Mouse (Mus musculus) frontal cortex, postnatal 25 days (tissue): ENCODE measurements around the gene Itgb7.

ENCODE experiments used
- DNase-seq, 2 experiments: peaks; one replicate each; pipeline ENCODE4 v3.0.0; 2022; ENCODE audit warnings: low spot score in 2 of 2

Itgb7 gene

DNA sequence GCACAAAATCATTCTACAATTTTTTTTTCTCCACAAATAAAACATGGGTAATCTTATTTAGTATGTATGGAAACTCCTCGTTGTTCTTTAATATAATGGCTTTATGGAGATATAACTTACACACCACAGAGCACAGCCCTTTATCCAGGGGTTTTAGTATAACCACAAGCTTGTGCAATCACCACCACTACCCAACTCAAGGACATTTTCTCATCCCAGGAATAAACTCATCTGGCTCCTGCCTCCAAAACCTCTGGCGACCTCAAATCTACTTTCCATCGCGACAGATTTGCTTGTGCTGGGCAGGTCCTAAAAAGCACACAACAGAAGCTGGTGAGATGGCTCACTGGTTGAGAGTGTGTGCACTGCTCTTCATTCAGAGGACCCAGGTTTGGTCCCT, 38.1 kb downstream of the Itgb7 start:
- no peak for DNase-seq

DNA sequence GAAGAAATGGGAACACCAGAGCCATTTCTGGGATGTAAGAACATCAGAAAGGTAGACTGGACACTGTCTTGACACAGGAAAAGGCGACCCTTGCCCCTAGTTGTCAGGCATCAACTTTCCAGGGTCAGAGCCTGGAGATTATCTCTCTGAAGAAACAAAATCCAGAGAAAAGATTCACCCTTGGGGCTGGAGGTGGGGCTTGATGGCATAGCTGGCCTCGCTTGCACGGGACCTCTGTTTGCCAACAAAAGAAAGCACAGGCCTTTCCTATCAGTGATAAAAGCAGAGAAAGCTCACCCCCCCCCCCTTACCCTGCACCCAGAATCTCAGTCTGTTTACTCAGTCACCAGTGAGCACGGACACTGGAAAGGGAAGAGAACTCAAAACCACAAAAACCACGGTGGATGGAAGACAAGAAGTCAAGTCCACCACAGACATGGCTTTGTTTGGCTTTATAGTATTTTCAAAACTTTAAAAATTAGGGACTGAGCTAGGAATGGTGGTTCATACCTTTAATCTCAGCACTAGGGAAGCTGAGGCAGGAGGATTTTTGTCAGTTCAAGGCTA, 38.8 kb downstream of the Itgb7 start:
- no peak for DNase-seq

DNA sequence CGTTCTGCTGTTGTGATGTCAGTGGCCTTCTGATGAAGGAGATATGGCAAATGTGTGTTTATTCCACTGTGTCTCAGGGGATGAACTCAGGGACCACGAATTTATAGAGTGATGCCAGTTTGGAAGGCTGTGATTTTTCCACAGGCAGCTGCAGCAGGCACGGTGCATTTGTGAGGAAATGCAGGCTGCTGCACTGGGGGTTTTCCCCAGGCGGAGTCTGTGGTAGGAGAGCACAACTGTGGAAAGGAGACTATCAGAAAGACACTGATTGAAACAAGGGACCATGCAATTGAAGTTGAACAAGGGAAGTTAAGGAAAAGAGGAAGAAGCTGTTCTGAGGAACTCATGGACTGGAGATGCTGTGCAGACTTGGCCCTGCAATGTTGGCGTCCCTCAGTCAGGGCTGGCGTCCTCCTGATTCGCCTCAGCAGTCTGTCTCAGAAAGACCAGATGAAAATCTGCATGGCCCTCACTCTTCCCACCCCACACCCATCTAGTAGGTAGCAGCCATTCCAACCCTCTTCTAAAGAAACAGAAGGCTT, 39.4 kb downstream of the Itgb7 start:
- no peak for DNase-seq

DNA sequence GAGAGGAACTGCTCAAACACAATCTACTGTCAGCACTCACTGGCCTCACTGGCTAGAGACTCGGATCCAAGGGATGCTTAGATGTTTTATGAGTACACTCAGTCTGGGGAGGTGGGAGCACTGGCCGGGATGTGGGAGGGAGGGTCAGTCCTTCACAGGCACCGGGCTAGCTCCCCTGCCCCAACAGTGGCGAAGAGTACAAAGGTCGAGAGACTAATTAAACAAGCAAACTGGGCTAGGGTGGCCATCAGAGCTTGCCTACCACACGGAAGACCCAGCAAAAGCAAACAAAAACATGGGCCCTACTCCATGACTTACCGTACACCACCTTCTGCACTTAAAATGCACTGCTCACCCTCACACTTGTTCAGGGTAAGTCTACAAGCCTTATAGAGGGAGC, 40.0 kb downstream of the Itgb7 start:
- DNase-seq, result no peak

DNA sequence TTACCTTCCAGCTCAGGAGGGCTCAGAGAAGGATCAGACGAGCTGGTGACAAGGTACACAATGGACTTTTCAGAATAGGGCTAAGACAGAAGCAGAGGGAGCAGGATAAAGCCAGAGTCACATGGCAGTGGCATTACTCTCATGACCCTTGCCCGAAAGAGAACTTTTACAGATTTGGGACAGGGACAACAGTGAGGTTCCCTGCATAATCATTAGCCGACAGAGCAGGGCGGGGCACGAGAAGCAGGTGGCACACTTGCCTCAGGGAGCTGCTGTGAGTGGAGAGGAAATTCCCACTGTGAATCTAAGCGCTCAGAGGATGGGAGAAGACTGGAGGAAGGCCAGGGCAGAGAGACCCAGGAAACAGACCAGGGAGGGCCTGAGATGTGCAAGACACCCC, 42.9 kb downstream of the Itgb7 start:
- DNase-seq, result no peak

DNA sequence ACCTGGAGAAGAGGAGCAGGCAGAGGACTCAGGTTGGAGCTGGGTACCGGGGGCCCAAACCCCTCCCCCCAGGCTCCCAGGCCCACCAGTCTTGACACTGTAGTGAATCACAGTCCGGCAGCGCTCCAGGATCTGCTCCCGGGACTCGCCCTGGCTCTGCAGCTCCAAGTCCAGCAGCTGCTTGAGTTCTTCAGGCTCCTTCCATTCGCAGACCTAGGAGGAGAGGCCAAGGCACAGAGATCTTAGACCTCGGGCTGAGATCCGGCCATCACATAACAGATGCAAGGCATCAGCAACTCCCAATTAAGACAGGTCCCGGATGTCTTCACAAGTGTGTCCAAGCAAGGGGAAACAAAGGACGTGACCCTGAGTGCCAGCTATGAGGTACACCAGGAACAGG, 43.6 kb downstream of the Itgb7 start:
- DNase-seq, result no peak

DNA sequence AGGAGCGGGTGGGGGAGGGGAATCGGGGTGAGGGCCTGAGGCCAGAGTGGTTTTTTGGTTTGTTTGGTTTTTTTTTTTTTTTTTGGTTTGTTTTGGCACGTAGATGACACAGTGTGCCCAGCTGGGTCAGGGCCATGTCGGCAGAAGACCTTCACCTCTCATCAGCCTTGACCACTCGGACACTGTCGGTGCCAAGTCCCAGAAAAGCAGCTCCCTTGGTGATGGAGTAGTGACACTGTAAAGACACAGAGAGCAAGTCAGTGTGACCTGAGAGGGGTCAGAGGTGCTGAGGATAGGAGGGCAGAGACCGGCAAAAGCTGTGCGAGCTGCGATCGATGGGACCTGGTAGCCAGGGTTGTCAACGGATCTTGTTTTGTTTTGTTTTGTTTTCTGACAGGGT, 45.5 kb downstream of the Itgb7 start:
- no peak for DNase-seq

DNA sequence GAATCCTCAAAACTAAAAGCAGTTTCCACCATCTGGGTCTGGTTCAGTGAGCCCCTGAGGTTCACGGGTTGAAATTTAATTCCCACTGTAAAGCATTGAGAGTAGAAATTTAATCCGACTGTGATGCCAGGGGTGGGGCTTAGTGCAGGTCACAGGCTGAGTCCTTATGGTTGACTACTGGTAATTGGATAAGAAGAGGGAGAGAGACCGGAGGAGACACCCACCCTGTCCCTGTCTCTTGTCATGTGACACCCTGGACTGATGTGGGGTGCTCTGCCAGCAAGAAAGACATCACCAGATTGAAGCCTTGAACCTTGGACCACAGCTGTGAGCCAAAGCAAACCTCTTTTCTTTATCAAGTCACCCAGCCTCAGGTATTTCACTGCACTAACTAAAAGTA, 48.7 kb downstream of the Itgb7 start:
- no peak for DNase-seq

DNA sequence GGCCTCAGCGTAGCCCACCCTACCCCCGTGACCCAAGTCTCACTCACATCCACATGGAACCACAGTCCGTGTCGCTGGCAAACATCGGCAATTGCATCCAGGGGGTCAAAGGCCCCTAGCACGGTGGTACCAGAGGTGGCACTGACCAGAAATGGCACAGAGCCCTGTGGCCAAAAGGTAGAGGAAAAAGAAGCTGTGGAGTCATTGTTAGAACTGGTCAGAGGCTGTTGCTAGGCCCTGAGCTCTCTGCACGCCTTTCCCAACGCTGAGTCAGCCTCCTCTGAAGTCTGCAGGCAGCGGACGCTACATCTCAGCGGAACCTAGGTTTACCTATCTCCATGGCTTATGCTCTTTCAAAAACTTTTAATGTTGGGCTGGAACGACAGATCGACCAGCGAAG, 51.8 kb downstream of the Itgb7 start:
- DNase-seq, result no peak

DNA sequence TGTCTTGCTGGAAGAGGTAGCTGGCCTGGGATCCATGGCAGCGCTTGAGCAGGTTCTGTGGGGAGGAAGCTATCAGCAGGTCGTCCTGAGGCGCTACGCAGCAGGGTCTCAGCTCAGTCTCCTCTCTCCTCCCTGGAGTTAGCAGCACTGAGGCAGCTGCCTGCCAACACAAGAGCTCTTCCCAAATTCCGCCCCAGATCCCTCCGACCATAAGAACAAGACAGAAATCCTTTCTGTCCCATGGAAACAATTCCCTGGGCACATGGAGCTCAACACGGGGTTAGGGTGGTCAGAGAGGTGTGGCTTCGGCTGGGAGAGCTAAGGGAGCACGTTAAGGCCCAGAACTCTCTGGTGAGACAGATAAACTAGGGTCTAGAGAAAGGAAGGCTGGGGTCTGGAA, 52.6 kb downstream of the Itgb7 start:
- no peak for DNase-seq

DNA sequence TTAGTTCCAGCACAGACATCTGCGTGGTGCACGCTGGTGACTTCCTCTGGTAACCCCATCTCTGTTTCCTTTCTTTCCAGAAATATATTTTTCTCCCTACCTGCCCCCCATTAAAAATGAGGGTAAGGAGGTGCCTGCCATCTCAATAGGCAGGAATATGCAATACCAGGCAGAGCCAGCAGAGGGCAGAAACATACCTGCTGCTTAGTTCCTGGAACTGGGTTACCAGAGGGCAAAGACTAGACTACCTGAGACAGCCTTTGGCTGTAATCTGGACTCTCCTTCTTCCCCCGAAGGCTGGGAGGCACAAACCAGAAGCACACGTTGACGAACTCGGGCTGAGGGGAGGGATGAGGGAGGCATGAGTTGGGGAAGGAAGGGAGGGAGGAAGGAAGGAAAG, 53.5 kb downstream of the Itgb7 start:
- peak; percentile 68 to 82 for DNase-seq

DNA sequence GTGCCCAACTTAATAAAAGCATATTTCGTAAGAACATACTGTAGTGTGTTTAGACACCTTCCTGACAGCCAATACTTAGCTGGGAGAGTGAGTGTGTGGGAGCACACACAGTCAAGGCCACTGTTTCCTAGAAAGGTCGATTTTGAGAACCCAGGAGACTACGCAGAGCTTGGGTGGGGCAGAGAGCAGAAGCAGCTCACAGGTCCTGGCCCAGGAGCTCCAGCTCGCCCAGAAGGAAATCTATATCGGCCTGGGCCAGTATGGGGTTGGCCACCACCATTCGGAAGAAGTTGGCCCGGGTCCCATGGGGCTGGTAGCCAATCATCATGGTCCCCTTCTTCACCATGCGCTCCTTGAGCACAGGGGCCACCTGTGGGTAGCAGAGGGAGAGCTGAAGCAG, 54.3 kb downstream of the Itgb7 start:
- no peak for DNase-seq

DNA sequence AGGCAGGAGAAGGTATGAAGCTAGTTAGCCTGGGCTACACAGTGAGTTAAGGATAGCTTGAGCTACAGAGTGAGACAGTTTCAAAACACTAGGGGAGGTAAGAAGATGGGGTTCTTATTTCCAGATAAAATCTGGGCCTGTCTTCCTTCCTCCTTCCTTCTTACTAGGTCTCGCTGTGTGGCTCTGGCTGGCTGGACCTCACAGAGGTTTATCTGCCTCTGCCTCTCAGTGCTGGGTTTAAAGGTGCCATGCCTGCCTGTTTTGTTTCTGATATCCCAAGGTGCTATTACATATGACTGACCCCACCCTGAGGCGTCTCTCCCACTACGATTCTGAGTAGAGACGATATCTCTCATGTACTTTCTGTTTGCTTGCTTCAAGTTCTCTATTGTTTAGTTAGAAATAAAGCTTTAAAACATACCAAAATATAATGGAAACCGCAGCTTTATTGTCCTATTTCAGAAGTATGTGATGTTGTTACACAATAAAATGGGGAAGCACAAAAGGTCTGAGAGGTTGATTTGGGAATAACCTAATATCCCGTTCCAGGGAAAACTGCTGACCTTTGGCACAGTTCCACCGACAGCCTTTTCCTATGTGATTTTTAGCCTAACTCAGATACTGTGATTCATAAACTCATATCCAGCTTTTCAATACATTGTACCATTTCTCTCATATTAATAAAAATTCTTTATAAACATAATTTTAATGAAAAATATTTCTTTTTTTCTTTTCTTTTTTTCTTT, 55.0 kb downstream of the Itgb7 start:
- no peak for DNase-seq

DNA sequence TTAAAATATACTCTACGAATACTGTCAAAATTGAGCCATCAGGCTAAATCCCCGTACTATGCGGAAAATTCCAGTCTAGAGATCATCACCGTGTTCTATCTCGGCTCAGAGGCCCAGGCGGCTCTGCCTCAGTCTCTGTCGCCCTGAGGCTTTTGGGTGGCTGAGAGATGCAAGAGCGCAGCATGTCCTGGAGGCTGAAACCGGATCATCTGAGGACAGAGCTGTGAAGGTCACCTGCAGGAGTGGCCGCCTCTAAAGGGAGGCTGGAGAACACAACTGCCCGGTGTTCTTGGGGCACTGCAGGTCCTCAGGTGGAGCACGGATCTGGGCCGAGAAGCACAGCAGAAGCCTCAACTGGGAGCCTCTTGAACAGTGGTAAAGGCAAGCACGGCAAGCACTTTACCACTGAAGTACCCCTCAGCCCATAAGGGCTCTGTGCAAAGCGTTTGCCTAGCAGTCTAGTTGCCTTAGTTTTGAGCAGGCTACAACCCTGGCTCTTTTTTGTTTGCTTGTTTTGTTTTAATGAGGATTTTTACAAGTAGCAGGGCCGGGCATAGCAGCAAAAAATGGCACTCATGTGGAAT, 55.9 kb downstream of the Itgb7 start:
- no peak for DNase-seq

DNA sequence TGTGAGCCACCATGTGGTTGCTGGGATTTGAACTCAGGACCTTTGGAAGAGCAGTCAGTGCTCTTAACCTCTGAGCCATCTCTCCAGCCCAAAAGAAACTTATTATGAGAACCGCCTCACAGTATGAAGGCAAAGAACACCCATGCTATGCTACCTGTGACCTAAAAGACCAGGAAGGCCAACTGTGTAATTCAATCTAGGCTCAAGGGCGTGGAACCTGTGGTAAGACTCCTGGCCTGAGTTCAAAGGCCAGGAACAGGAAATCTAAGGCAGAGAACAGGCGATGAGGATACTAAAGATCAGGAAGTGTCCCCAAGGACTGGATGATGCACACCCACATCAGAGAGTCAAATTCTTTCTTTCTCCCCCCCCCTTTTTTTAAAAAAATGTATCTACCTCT, 58.2 kb downstream of the Itgb7 start:
- no peak for DNase-seq

DNA sequence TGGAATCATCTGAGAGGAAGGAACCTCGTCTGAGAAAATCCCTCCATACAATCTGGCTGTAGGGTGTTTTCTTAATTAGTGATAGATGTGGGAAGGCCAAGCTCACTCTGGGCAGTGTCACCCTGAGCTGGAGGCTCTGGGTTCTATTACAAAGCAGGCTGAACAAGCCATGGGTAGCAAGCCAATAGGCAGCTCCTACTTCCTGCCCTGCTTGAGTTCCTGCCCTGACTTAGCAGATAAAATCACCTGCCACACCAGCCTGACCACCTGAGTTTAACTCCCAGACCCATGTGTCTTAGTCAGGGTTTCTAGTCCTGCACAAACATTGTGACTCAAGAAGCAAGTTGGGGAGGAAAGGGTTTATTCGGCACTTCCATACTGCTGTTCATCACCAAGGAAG, 62.7 kb downstream of the Itgb7 start:
- no peak for DNase-seq

DNA sequence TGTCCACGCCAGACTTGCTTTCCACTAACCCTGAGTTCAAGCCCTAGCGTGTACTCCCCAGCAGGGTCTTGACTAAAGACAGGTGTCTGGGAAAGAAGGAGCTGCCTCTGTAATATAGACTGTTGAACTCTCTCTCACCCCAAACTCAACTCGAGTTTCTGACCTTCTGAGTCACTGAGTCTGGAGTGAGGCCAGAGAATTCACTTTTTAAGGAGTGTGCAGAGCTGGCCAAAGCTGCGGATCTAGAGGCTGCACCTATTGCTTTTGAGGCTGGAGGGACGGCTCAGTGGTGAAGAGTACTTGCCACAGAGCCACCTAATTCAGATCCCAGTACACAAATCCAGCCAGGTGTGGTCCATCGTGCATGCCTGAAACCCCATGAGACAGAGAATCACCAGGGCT, 64.1 kb downstream of the Itgb7 start:
- DNase-seq, result no peak
